ENCODE assay signal across 8 mouse cellular contexts in the genomic region with DNA sequence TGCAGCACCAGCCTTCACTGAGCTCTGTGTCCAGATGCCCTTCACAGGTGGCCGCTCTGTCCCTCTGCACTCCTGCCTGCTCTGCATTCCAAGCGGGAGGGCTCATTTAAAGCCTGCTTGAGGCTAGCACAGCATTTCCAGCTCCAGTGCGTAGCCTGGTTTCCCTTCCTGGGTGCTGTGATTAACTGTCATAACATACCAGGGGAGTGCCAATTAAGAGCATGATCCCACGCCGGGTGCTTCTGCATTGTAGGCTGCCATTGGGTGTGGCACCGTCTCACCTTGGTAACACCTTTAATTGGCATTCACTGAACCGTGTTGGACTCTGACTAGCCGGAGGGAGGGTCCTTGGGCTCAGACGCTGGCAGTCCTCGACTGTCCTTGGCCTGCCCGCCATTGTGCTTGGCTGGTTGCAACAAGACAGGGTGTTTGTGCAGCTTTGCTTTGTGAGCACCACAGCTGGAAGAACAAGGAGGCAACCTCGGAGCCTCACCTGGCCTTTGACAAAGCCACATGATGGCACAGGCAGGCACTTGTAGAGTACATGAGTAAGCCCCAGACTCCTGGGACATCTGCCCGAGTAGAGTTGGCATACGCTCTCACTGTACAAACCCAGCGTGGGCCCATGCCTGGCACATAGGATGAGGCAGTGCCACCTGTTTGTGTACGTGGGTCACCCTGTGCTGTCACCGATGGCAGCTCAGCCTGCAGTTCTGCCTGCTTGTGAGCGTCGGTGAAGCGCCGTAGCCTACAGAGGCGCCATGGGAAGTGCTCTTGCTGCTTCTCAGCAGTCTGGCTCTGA. TPM values are rescaled to one million over a fixed set of nuclear protein-coding genes. Genes with fewer than 3 reads are reported as not detected.
DNase-seq lines count a peak whose midpoint lies in the region; ATAC-seq lines count a peak whose summit lies in the region.

No protein-coding gene starts in this region.

- no peak overlapping the region for H3K4me3 ChIP-seq in heart, embryonic 14.5 days (ENCODE audit: control insufficient read depth in 1 of 2, insufficient read depth in 1 of 2, low read depth in 1 of 2, low read length in 2 of 2)
- no peak overlapping the region for H3K4me3 ChIP-seq in forebrain, embryonic 16.5 days (replicated peaks; ENCODE audit: low read length)

- H3K27ac ChIP-seq in heart, embryonic 14.5 days (replicated peaks in 1 of 2; ENCODE audit: control insufficient read depth in 1 of 2, insufficient read depth in 1 of 2, low read depth in 2 of 2, low read length in 2 of 2) = peak overlapping the region in 1 of 2 experiments; percentile 63; a peak in 1 of 4 replicates
- no peak overlapping the region for H3K27ac ChIP-seq in forebrain, embryonic 16.5 days (ENCODE audit: low read length)

- WGBS in heart, embryonic 14.5 days = 86% methylated on average over 22 of the region's 22 CpGs
- WGBS in forebrain, embryonic 16.5 days = 57% methylated on average over 22 of the region's 22 CpGs

- no peak for ATAC-seq in heart, embryonic 14.5 days (ENCODE audit: insufficient number of reproducible peaks, insufficient read depth, low FRiP score, low read depth)
- ATAC-seq in forebrain, embryonic 16.5 days = peak; percentile 38; the same call in 1 of the 2 replicates

- H3K36me3 ChIP-seq in heart, embryonic 14.5 days (ENCODE audit: control insufficient read depth, insufficient read depth, low read length) = no peaks in the 10 kb centered on the region
- no peaks in the 10 kb centered on the region for H3K36me3 ChIP-seq in forebrain, embryonic 16.5 days (ENCODE audit: control insufficient read depth, insufficient read depth)

- 0 out of 2 replicates have a peak overlapping the region, but pooled peaks have one; percentile 8 for H3K9ac ChIP-seq in heart, embryonic 14.5 days (ENCODE audit: low read length)
- H3K9ac ChIP-seq in forebrain, embryonic 16.5 days (replicated peaks; ENCODE audit: low read depth, low read length) = no peak overlapping the region

- H3K9me3 ChIP-seq in heart, embryonic 14.5 days (ENCODE audit: control insufficient read depth, low read length) = no peaks in the 10 kb centered on the region
- no peaks in the 10 kb centered on the region for H3K9me3 ChIP-seq in forebrain, embryonic 16.5 days (ENCODE audit: control insufficient read depth, low read length)

- H3K27me3 ChIP-seq in heart, embryonic 14.5 days (ENCODE audit: control insufficient read depth, insufficient read depth, low read length) = no peaks in the 10 kb centered on the region
- H3K27me3 ChIP-seq in forebrain, embryonic 16.5 days (replicated peaks; ENCODE audit: control insufficient read depth, insufficient read depth, low read length) = no peaks in the 10 kb centered on the region

- H3K4me2 ChIP-seq in heart, embryonic 14.5 days (ENCODE audit: low read length) = no peak overlapping the region
- no peak overlapping the region for H3K4me2 ChIP-seq in forebrain, embryonic 16.5 days (ENCODE audit: low read length)

- peaks cover 45 to 67% of the 10 kb centered on the region in 2 experiments for H3K4me1 ChIP-seq in heart, embryonic 14.5 days (ENCODE audit: control insufficient read depth in 2 of 2, insufficient read depth in 2 of 2, low read length in 2 of 2)
- H3K4me1 ChIP-seq in forebrain, embryonic 16.5 days (replicated peaks; ENCODE audit: control insufficient read depth, insufficient read depth, low read length) = peaks cover 51% of the 10 kb centered on the region

- no peak for DNase-seq in heart, adult 9 months (ENCODE audit: low spot score in 2 of 2)
- DNase-seq in brain, adult 2 months (ENCODE audit: low read depth, low spot score) = peak; percentile 91
- DNase-seq in kidney, postnatal 4 days = peak; percentile 64 to 77
- no peak for DNase-seq in testis, postnatal 14 days (ENCODE audit: low spot score)
- DNase-seq in testis, postnatal 10 days (ENCODE audit: low spot score) = no peak
- no peak for DNase-seq in adrenal gland, adult 18-20 months (ENCODE audit: low spot score in 2 of 2)

RNA-seq across cellular contexts. Expression of a gene that starts 57.4 kb away (rescaled TPM):
- 0.31 and 0.45 TPM in 2 replicates for polyA plus RNA-seq in heart, embryonic 14.5 days (2014; fragmentation: Nextera tagmentation; extraction: Ambion mirVana)
- polyA plus RNA-seq in forebrain, embryonic 16.5 days (2015; fragmentation: Nextera tagmentation; extraction: Ambion mirVana) = 1.7 and 1.8 TPM in 2 replicates
- not detected for total RNA-seq in adrenal gland, adult 18-20 months (2021)

Comparison
In these comparisons a context has a peak if more than half of its experiments do, and no peak if none do; other contexts are left out.
1. DNase-seq: peak in brain, adult 2 months (single experiment) and kidney, postnatal 4 days (2 of 2); none in heart, adult 9 months (0 of 2), testis, postnatal 14 days (single experiment), testis, postnatal 10 days (single experiment) and adrenal gland, adult 18-20 months (0 of 2).